Mouse (Mus musculus): ENCODE results near the gene Nampt.

- no peak for TF ChIP-seq CTCF (conservative IDR thresholded peaks at IDR 0.05; ENCODE audit: low read length)
- no peak for TF ChIP-seq NANOG (IDR thresholded peaks at IDR 0.05; ENCODE audit: borderline replicate concordance, low read length)
Observed at GRCm38 (mm10) chr12:32885041-32885440, 65.7 kb downstream of the Nampt start.
